Mouse (Mus musculus) layer of hippocampus, adult 18-20 months (tissue): ENCODE data around the gene H2-M10.1. TPM values are rescaled to one million over a fixed set of nuclear protein-coding genes. Genes with fewer than 3 reads are reported as not detected.
"Not testable (repeated sequence)": the region's sequence is repeated elsewhere in the genome, so short reads cannot be mapped to it uniquely, and the experiment has no call there.

Source experiments
- DNase-seq, 2 experiments: peaks; one replicate each; pipeline ENCODE4 v3.0.0; 2022; ENCODE audit warnings: low spot score in 2 of 2
- long read RNA-seq: library from polyadenylated mRNA; stranded (forward); transcript quantifications from one replicate; pipeline ENCODE4 v2.0.0, GENCODE M21; 2021
- total RNA-seq, 2 experiments: library from RNA; stranded (reverse); gene quantifications; 2 replicates each; pipeline ENCODE4 v1.2.3; 2021

Gene H2-M10.1
- total RNA-seq, result not detected
- long read RNA-seq, result 0 reads

GRCm38 (mm10) chr17:36326055-36326454 is at the start of gene H2-M10.1:
H2-M10.1 (minus strand) TSS chr17:36326155.
- no peak for DNase-seq

GRCm38 (mm10) chr17:36368317-36368716 is 42.4 kb upstream of the H2-M10.1 start, which contains the start of gene H2-M10.3:
H2-M10.3 (minus strand) TSS chr17:36368417.
- not testable (repeated sequence) for DNase-seq

- DNase-seq, result not testable (repeated sequence)
Measured at GRCm38 (mm10) chr17:36362404-36362803, 36.4 kb upstream of the H2-M10.1 start.

GRCm38 (mm10) chr17:36357512-36357911 is 31.6 kb upstream of the H2-M10.1 start:
- DNase-seq, result peak; percentile 11 to 78

- DNase-seq, result no peak
Measured at GRCm38 (mm10) chr17:36355763-36356162, 29.8 kb upstream of the H2-M10.1 start.

GRCm38 (mm10) chr17:36355343-36355742 is 29.4 kb upstream of the H2-M10.1 start:
- DNase-seq, result peak; percentile 48 to 84

GRCm38 (mm10) chr17:36315689-36316253 is 10.2 kb downstream of the H2-M10.1 start:
- no peak for DNase-seq

GRCm38 (mm10) chr17:36315041-36315688 is 10.8 kb downstream of the H2-M10.1 start:
- peak; percentile 75 to 88 for DNase-seq

- peak in 1 of 2 experiments; percentile 9 for DNase-seq
Measured at GRCm38 (mm10) chr17:36314511-36314910, 11.4 kb downstream of the H2-M10.1 start.

- DNase-seq, result no peak
Measured at GRCm38 (mm10) chr17:36309293-36309692, 16.7 kb downstream of the H2-M10.1 start.

GRCm38 (mm10) chr17:36308855-36309254 is 17.1 kb downstream of the H2-M10.1 start:
- peak; percentile 61 to 87 for DNase-seq

- no peak for DNase-seq
Measured at GRCm38 (mm10) chr17:36286390-36286789, 39.6 kb downstream of the H2-M10.1 start, which contains the start of gene H2-M10.2. H2-M10.2 (minus strand) TSS chr17:36286490.

- no peak for DNase-seq
Measured at GRCm38 (mm10) chr17:36281521-36282245, 44.3 kb downstream of the H2-M10.1 start.

- DNase-seq, result no peak
Measured at GRCm38 (mm10) chr17:36274776-36275175, 51.2 kb downstream of the H2-M10.1 start.

- DNase-seq, result no peak
Measured at GRCm38 (mm10) chr17:36273796-36274195, 52.2 kb downstream of the H2-M10.1 start.

Other genes starting within 250 kb of the H2-M10.1 start
- gene Gm19684, start 204.5 kb downstream of the H2-M10.1 start, total RNA-seq, result not detected
- not detected for gene Gm7030, start 196.7 kb downstream of the H2-M10.1 start, total RNA-seq
- gene Gm8909, start 157.6 kb downstream of the H2-M10.1 start, total RNA-seq, result not detected
- gene H2-T3, start 135.9 kb downstream of the H2-M10.1 start, total RNA-seq, result not detected
- 10 to 100 TPM; 43.8 to 45.2 TPM for gene Rpp21, start 68.1 kb downstream of the H2-M10.1 start, total RNA-seq
- 10 to 100 TPM; 22.0 to 23.3 TPM for gene Trim39, start 53.9 kb downstream of the H2-M10.1 start, total RNA-seq
- not detected for gene H2-M10.2, start 39.7 kb downstream of the H2-M10.1 start, total RNA-seq
- gene H2-M10.3, start 42.3 kb upstream of the H2-M10.1 start, total RNA-seq, result not detected
- gene H2-M10.4, start 136.2 kb upstream of the H2-M10.1 start, total RNA-seq, result not detected
- not detected for gene H2-M11, start 220.9 kb upstream of the H2-M10.1 start, total RNA-seq